Mouse (Mus musculus): Measurements from ENCODE around the gene Gtf2e1.

DNA sequence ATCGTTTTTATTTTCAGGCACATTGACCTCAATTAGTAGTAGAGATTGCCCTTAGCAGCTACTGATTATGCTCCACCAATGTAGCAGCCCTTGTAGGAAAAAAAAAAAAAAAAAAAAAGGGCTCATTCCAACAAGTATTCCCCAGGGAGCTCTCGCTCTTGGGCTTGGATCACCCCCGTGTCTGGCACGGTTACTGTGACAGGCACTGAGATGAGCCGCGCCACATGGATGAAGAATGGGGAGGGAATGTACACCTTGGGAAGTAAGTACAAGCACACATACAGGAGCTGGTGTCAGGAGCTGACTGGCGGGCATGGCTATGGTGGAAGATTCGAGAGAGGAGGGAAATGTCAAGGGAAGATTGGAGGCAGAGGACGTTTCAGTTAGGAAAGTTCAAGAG is 41.0 kb downstream of the Gtf2e1 start:
- TF ChIP-seq CTCF (IDR thresholded peaks at IDR 0.05; ENCODE audit: control insufficient read depth, insufficient read depth, low read length) (no peak), POLR2A (IDR thresholded peaks at IDR 0.05; ENCODE audit: borderline replicate concordance, control insufficient read depth, low read depth, low read length) (no peak)

All from bone marrow, adult 2 months (tissue).